Mouse (Mus musculus) heart, adult 2 months (tissue): ENCODE measurements around the gene Kansl1.

Experiments used
- CTCF ChIP-seq: fragments of 200-600 bp; IDR thresholded peaks from 2 replicates; pipeline ENCODE4 v1.8.1; 2022; ENCODE audit warnings: antibody characterized with exemption, mild to moderate bottlenecking, moderate library complexity
- POLR2A ChIP-seq: fragments of 200-500 bp; IDR thresholded peaks from 2 replicates; pipeline ENCODE4 v1.6.1; 2011; ENCODE audit warnings: mild to moderate bottlenecking, low read depth, low read length, control low read depth; ENCODE audit not compliant: insufficient read depth

DNA sequence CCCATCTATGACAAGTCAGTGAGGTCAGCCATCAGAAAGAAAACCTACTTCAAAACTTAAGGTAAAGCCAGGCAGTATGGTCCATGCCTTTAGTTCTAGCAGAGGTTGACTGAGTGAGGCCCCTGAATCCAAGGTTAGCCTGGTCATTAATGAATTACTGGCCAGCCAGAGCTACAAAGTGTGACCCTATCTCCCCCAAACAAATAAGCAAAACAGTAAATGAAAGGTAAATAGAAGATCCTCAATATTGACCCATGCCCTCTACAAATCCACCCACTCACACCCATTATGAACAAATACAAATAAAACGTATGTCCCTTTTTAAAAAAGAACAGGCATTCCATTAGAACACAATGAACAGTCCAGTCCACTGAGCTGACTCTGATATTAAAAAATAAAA is 76.5 kb downstream of the Kansl1 start:
- TF ChIP-seq POLR2A, result no peak
- no peak for TF ChIP-seq CTCF
